Mouse (Mus musculus) forebrain, embryonic 14.5 days (tissue): ENCODE data around the gene Churc1. TPM values are rescaled to one million over a fixed set of nuclear protein-coding genes. Genes with fewer than 3 reads are reported as not detected.

ENCODE experiments used
- ATAC-seq: fragments of 200-750 bp; cut with Nextera tagmentation; 2 replicates; pipeline ENCODE4 v1.8.0; 2017; ENCODE audit warnings: mild to moderate bottlenecking, moderate library complexity
- DNase-seq: peaks from one replicate; pipeline ENCODE4 v3.0.0-alpha.2; 2015; ENCODE audit warnings: low spot score
- H3K27ac ChIP-seq: fragments of 300-500 bp; sonication (generic); 2 replicates; pipeline ENCODE4 v1.5.1; 2014; ENCODE audit warnings: low read depth, mild to moderate bottlenecking, control low read depth, low read length, moderate library complexity
- H3K27me3 ChIP-seq: fragments of 300-500 bp; sonication (generic); replicated peaks from 2 replicates; pipeline ENCODE4 v1.6.1; 2014; ENCODE audit warnings: low read length, control low read depth, mixed read lengths; ENCODE audit not compliant: control insufficient read depth, insufficient read depth
- H3K36me3 ChIP-seq: fragments of 300-500 bp; sonication (generic); 2 replicates; pipeline ENCODE4 v1.6.1; 2014; ENCODE audit warnings: low read length, control low read depth; ENCODE audit not compliant: control insufficient read depth, insufficient read depth
- H3K4me1 ChIP-seq: fragments of 300-500 bp; sonication (generic); 2 replicates; pipeline ENCODE4 v1.6.1; 2014; ENCODE audit warnings: antibody characterized with exemption, low read length, control low read depth; ENCODE audit not compliant: control insufficient read depth, insufficient read depth
- H3K4me2 ChIP-seq: fragments of 300-500 bp; sonication (generic); 2 replicates; pipeline ENCODE4 v1.6.1; 2014; ENCODE audit warnings: mild to moderate bottlenecking, control low read depth, low read length
- H3K4me3 ChIP-seq: fragments of 300-500 bp; sonication (generic); 2 replicates; pipeline ENCODE4 v1.5.1; 2014; ENCODE audit warnings: low read depth, low read length, control low read depth
- H3K9ac ChIP-seq: fragments of 300-500 bp; sonication (generic); 2 replicates; pipeline ENCODE4 v1.6.1; 2014; ENCODE audit warnings: mild to moderate bottlenecking, low read length, control low read depth, moderate library complexity
- H3K9me3 ChIP-seq: fragments of 300-500 bp; sonication (generic); replicated peaks from 2 replicates; pipeline ENCODE4 v1.6.1; 2016; ENCODE audit warnings: low read length, control low read depth, mixed read lengths; ENCODE audit not compliant: control insufficient read depth
- WGBS: fragments of 180-500 bp; shearing (Covaris S2); extraction: QIAGEN DNeasy Blood & Tissue Kit; methylation state at CpG from one replicate; pipeline ENCODE4 v1.1.7; 2014; 5-methylcytosine and 5-hydroxymethylcytosine counted together
- polyA plus RNA-seq: library from polyadenylated mRNA; unstranded; fragments of >200 nt; fragmentation: Nextera tagmentation; extraction: Ambion mirVana; gene quantifications from 2 replicates; pipeline ENCODE4 v1.2.1, GENCODE M21; 2014

The Churc1 gene
- polyA plus RNA-seq, 1 experiment from 2014 or later: 114 TPM

DNA sequence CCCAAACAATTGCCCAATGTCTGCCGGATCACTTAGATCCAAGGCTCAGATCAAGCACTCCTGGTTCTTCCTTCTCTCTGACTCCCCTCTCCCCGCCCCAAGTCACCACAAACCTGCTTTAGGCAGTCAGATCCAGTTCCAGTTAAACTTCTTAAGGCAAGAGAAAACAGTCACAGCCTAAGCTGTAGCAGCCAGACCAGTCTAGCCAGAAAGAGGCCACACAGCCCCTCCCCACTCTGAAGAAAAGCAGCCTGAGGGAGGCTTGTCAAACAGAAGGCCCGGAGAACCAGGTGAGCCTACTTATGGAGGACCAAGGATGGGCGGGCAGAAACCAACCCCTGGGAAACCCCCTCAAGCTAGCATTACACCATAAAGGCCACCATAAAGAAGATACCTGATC, 52.8 kb downstream of the Churc1 start:
- H3K4me1 ChIP-seq: peaks cover 4% of the 10 kb centered on the region; the same call in 1 of the 2 replicates
- H3K4me2 ChIP-seq: no peak overlapping the region
- H3K27me3 ChIP-seq: peaks cover 4% of the 10 kb centered on the region; the same call in 1 of the 2 replicates
- H3K36me3 ChIP-seq: no peaks in the 10 kb centered on the region
- no peak overlapping the region for H3K4me3 ChIP-seq
- H3K9ac ChIP-seq: no peak overlapping the region
- 67% methylated on average over 4 of the region's 4 CpGs for WGBS
- no peak overlapping the region for H3K27ac ChIP-seq
- no peak for DNase-seq
- no peak for ATAC-seq
- H3K9me3 ChIP-seq: no peaks in the 10 kb centered on the region

DNA sequence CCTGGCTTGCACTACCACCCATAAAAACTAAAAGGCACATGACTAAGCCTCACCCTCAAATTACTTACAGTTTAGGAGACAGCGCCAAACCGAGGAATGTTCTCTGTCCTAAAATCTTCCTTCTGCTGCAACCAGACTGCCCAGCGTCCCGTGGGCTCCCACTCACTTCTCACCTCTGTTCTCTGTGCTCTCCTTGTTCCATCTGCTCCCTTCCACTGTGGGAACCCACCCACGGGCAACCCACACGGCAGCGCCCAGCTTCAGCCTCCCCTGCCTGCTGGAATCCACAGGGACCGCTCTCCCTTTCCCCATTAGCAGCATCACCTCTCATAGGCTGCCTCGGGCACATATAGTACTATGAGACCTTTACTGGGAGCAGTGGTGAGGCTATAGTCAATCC, 53.6 kb downstream of the Churc1 start:
- no peak for ATAC-seq
- Histone ChIP-seq H3K36me3 (no peaks in the 10 kb centered on the region), H3K27ac (no peak overlapping the region), H3K4me3 (no peak overlapping the region), H3K27me3 (peaks cover 4% of the 10 kb centered on the region), H3K4me1 (peaks cover 4% of the 10 kb centered on the region; the same call in 1 of the 2 replicates), H3K9ac (no peak overlapping the region), H3K4me2 (no peak overlapping the region), H3K9me3 (no peaks in the 10 kb centered on the region)
- 86% methylated on average over 9 of the region's 9 CpGs for WGBS
- no peak for DNase-seq

DNA sequence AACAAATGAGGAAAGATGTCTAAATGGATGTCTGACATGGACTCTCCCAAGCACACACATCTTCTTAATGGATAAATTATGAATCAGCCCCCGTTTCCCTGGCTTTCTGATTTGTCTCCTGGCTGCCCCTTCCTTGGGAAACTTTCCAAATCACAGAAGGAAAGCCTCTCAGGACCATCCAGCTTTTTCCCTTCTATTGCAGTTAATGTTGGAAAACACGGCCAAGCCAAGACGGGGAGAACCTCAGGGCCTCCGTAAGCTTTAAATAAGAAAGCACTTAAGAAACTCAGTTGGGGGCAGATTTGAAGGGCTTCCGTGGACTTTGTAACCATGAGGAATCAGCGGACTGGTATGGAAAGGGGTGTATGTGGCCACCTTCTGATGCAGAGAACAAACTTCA, 54.5 kb downstream of the Churc1 start:
- ATAC-seq: no peak
- no peak overlapping the region for H3K27ac ChIP-seq
- H3K9me3 ChIP-seq: no peaks in the 10 kb centered on the region
- H3K4me3 ChIP-seq: no peak overlapping the region
- 49% methylated on average over 6 of the region's 6 CpGs for WGBS
- H3K4me2 ChIP-seq: no peak overlapping the region
- H3K36me3 ChIP-seq: no peaks in the 10 kb centered on the region
- no peak overlapping the region for H3K9ac ChIP-seq
- H3K27me3 ChIP-seq: peaks cover 13% of the 10 kb centered on the region
- no peak for DNase-seq
- peaks cover 4% of the 10 kb centered on the region; the same call in 1 of the 2 replicates for H3K4me1 ChIP-seq

DNA sequence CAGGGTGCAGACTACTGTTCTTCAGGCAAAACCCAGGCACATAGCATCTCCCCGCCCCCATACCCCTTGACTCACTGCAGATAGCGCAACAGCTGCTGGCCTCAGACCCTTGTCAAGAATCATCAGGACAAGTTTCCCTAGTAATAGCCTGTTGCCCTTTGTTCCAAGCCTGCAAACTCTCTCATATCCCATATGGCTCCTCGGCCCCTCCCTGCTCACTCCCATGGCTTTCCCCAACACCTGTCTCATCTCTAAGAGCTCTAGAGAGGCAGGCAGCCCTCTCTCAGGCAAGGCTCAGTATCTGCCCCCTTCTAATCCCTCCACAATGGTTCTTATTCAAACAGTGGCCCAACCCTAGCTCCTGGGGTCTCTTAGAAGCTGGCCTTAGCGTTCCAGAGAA, 55.3 kb downstream of the Churc1 start:
- Histone ChIP-seq H3K4me1 (peaks cover 4% of the 10 kb centered on the region; the same call in 1 of the 2 replicates), H3K27me3 (peaks cover 16% of the 10 kb centered on the region), H3K9ac (no peak overlapping the region), H3K4me2 (peak overlapping the region; percentile 85; the same call in 1 of the 2 replicates), H3K4me3 (no peak overlapping the region), H3K36me3 (no peaks in the 10 kb centered on the region), H3K9me3 (no peaks in the 10 kb centered on the region), H3K27ac (no peak overlapping the region)
- DNase-seq (no peak), ATAC-seq (no peak)
- WGBS: 39% methylated on average over 4 of the region's 4 CpGs

DNA sequence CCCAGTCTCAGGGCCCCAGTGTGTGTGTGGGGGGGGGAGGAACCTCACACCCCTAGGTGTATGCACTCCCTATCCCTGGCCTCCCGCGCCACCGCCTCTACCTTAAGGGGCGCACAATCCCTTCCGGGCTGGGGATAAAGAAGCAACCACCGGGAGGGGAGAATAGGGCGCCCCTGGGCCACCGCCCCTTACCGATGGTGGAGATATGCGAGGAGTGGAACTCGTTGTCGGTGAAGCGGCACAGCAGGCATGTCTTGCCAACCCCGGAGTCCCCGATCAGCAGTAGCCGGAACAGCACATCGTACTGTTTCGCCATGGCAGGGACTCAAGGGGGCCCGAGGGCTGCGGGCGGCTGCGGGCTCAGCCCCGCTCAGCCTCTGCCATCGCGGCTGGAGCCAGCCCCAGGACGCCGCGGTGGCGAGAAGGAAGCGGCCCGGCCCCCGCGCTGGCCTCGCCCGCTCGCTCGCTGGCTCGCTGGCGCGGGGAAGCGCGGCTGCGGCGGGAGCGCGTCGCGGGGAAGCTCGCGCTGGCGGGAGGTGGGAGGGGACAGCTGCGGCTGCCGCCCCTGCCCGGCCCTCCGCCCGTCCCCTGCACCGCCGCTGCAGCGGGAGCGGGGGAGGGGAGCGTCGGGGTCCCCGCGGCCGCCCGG, 56.8 kb downstream of the Churc1 start:
- Histone ChIP-seq H3K4me1 (peaks cover 4% of the 10 kb centered on the region; the same call in 1 of the 2 replicates), H3K4me3 (peak overlapping the region; percentile 40), H3K9ac (peak overlapping the region; percentile 64), H3K4me2 (peak overlapping the region; percentile 85), H3K27ac (peak overlapping the region; percentile 55; the same call in 1 of the 2 replicates), H3K9me3 (no peaks in the 10 kb centered on the region), H3K36me3 (no peaks in the 10 kb centered on the region), H3K27me3 (peaks cover 16% of the 10 kb centered on the region)
- peak; percentile 60 for DNase-seq
- ATAC-seq: peak; percentile 84
- WGBS: under 1% methylated on average over 49 of the region's 66 CpGs

DNA sequence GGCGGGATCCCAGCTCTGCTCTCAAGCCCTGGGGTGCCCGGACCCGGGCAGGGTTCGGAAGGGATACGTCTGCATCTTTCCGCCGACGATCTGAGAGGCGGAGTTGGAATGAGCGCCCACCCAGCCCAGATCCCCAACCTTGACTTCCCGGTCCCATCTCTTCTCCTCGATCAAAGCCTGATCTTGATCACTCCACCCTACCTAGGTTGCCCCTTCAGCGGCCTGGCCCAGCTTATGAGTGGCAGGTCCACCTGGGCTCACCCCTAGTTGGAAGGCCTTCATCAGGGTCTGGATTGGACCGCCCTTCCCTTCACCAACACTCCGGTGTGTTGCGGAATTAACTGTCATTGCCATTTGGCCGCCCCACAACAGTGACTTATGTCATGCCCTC, 57.3 kb downstream of the Churc1 start, which contains the start of gene Rab15:
Gene Rab15 (minus strand): TSS at position 258 of the 391 bp plus-strand sequence.
- WGBS: 5% methylated on average over 17 of the region's 17 CpGs
- no peaks in the 10 kb centered on the region for H3K36me3 ChIP-seq
- H3K9ac ChIP-seq: peak within 1 kb of the TSS; percentile 64
- ATAC-seq (peak; percentile 49; the same call in 1 of the 2 replicates), DNase-seq (no peak)
- peak within 1 kb of the TSS; percentile 55; the same call in 1 of the 2 replicates for H3K27ac ChIP-seq
- H3K4me2 ChIP-seq: peak within 1 kb of the TSS; percentile 85
- H3K9me3 ChIP-seq: no peaks in the 10 kb centered on the region
- peaks cover 16% of the 10 kb centered on the region for H3K27me3 ChIP-seq
- H3K4me1 ChIP-seq: peaks cover 4% of the 10 kb centered on the region; the same call in 1 of the 2 replicates
- peak within 1 kb of the TSS; percentile 40 for H3K4me3 ChIP-seq

DNA sequence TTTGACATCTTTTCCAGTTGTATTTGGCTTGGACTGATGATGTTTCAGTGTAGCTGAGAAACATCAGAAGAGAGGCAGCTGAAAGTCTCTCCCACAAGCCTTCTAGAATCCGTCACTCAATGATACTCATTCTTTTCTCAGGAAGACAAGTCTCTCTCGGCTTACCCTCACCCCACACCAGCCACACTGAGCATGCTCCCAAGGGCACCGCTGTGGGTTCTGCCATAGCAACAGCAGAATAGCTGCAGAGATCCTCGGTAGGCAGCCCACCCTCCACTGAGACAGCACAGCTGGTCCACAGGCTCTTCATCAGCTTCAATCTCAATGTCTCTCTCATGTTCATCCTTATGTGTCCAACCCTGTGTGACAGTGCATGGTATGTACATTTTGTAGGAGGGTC, 59.9 kb downstream of the Churc1 start:
- peaks cover 16% of the 10 kb centered on the region for H3K27me3 ChIP-seq
- WGBS: 64% methylated on average over 4 of the region's 4 CpGs
- H3K9me3 ChIP-seq: no peaks in the 10 kb centered on the region
- no peak overlapping the region for H3K4me3 ChIP-seq
- no peak overlapping the region for H3K4me2 ChIP-seq
- ATAC-seq (no peak), DNase-seq (no peak)
- H3K4me1 ChIP-seq: peaks cover 4% of the 10 kb centered on the region; the same call in 1 of the 2 replicates
- no peak overlapping the region for H3K9ac ChIP-seq
- H3K27ac ChIP-seq: no peak overlapping the region
- H3K36me3 ChIP-seq: no peaks in the 10 kb centered on the region

DNA sequence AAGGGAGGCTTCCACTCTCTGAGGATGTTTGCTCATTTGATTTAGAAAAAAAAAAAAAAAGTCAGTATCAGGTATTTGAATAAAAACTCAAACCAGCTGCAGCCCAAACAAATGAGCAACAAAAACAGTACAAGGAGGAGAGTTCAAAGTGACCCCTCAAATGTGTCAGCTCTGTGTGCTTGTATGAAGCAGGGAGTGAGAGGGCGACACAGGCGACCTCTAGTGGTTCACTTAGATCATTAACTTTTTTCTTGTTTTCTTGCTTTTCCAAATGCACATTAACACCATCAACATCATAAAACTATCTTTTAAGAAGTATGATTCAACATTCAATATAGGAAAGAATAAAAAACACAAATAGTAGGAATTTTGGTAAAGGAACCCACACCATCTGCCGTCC, 67.4 kb downstream of the Churc1 start:
- Histone ChIP-seq H3K27me3 (no peaks in the 10 kb centered on the region), H3K9ac (no peak overlapping the region), H3K4me1 (no peaks in the 10 kb centered on the region), H3K4me2 (no peak overlapping the region), H3K27ac (no peak overlapping the region), H3K36me3 (no peaks in the 10 kb centered on the region), H3K4me3 (no peak overlapping the region), H3K9me3 (no peaks in the 10 kb centered on the region)
- 5% methylated on average over 3 of the region's 3 CpGs for WGBS
- ATAC-seq: no peak
- peak; percentile 64 for DNase-seq
